Mouse (Mus musculus) adrenal gland, postnatal 4 days (tissue): ENCODE measurements around the gene Caps2. TPM values are rescaled to one million over a fixed set of nuclear protein-coding genes. Genes with fewer than 3 reads are reported as not detected.

ENCODE experiments used
- total RNA-seq, 2 experiments: library from RNA; stranded (reverse); gene quantifications; 2 replicates each; pipeline ENCODE4 v1.2.3; 2021

The Caps2 gene
- total RNA-seq, 2 experiments from 2014 or later: 0.28 TPM; not detected in 1

Other genes with a start within 250 kb of the Caps2 start
- 10 to 100 TPM; 36.1 to 41.8 TPM for gene Krr1, start 191.0 kb upstream of the Caps2 start, total RNA-seq
- 1 to 10 TPM; 1.2 to 1.7 TPM for gene Glipr1, start 161.0 kb upstream of the Caps2 start, total RNA-seq
- gene Glipr1l1, start 103.4 kb upstream of the Caps2 start, total RNA-seq: not detected
- gene Glipr1l2, start 80.3 kb upstream of the Caps2 start, total RNA-seq: not detected
- gene Glipr1l3, start 3.3 kb upstream of the Caps2 start, total RNA-seq: not detected
- 1 to 10 TPM in 1 of 2 experiments, under 1 TPM in 1; 0.42 to 1.7 TPM for gene Kcnc2, start 107.5 kb downstream of the Caps2 start, total RNA-seq